Mouse (Mus musculus) liver, adult 2 months (tissue): ENCODE results near the gene Slc39a11. TPM values are rescaled to one million over a fixed set of nuclear protein-coding genes. Genes with fewer than 3 reads are reported as not detected.

Experiments used
- DNase-seq: peaks from one replicate; pipeline ENCODE4 v3.0.0-alpha.2; 2011; ENCODE audit warnings: low read depth, low spot score; ENCODE audit errors: extremely low read depth
- H3K27ac ChIP-seq: fragments of 200-500 bp; replicated peaks from 2 replicates; pipeline ENCODE4 v1.5.1; 2012; ENCODE audit warnings: low read depth, mild to moderate bottlenecking, control low read depth, inconsistent platforms, low read length; ENCODE audit not compliant: insufficient read depth
- H3K27me3 ChIP-seq: fragments of 200-500 bp; 2 replicates; pipeline ENCODE4 v1.6.1; 2012; ENCODE audit warnings: mild to moderate bottlenecking, moderate library complexity, low read length, inconsistent platforms; ENCODE audit not compliant: control insufficient read depth, insufficient read depth
- H3K36me3 ChIP-seq: fragments of 200-500 bp; 2 replicates; pipeline ENCODE4 v1.6.1; 2012; ENCODE audit warnings: low read length, inconsistent platforms; ENCODE audit not compliant: control insufficient read depth, insufficient read depth
- H3K4me1 ChIP-seq: fragments of 200-500 bp; 2 replicates; pipeline ENCODE4 v1.6.1; 2011; ENCODE audit warnings: low read length; ENCODE audit not compliant: control insufficient read depth, insufficient read depth
- H3K4me3 ChIP-seq: fragments of 200-500 bp; 2 replicates; pipeline ENCODE4 v1.5.1; 2011; ENCODE audit warnings: low read depth, mild to moderate bottlenecking, control low read depth, low read length, moderate library complexity; ENCODE audit not compliant: insufficient read depth
- H3K79me2 ChIP-seq: fragments of 200-500 bp; 2 replicates; pipeline ENCODE4 v1.6.1; 2012; ENCODE audit warnings: inconsistent platforms, mild to moderate bottlenecking, low read length, moderate library complexity; ENCODE audit not compliant: control insufficient read depth, insufficient read depth
- H3K9ac ChIP-seq: fragments of 200-500 bp; 2 replicates; pipeline ENCODE4 v1.6.1; 2012; ENCODE audit warnings: low read depth, mild to moderate bottlenecking, control low read depth, inconsistent platforms, low read length
- CTCF ChIP-seq: fragments of 200-500 bp; IDR thresholded peaks from 2 replicates; pipeline ENCODE4 v1.5.1; 2011; ENCODE audit warnings: low read depth, low read length, control low read depth
- POLR2A ChIP-seq: fragments of 200-500 bp; IDR thresholded peaks from 2 replicates; pipeline ENCODE4 v1.6.1; 2011; ENCODE audit warnings: low read length, control low read depth; ENCODE audit not compliant: insufficient read depth; ENCODE audit errors: extremely low read depth
- WGBS: fragments of 180-500 bp; shearing (Covaris S2); methylation state at CpG from one replicate; pipeline ENCODE4 v1.1.7; 2018; 5-methylcytosine and 5-hydroxymethylcytosine counted together
- polyA plus RNA-seq: library from polyadenylated mRNA; depleted of rRNA; stranded (reverse); fragments of >200 nt; gene quantifications from 2 replicates; pipeline ENCODE4 v1.2.3, GENCODE M21; 2012
- total RNA-seq: library from RNA; depleted of rRNA; stranded (reverse); fragments of >200 nt; gene quantifications from 2 replicates; pipeline ENCODE4 v1.2.3, GENCODE M21; 2014

The Slc39a11 gene
- total and polyA plus RNA-seq, 2 experiments, result 18.8 to 22.8 TPM

- H3K4me3 ChIP-seq, result no peak overlapping the region
- H3K79me2 ChIP-seq, result no peaks in the 10 kb centered on the region
- TF ChIP-seq CTCF, result no peak
- TF ChIP-seq POLR2A, result no peak
- H3K27me3 ChIP-seq, result no peaks in the 10 kb centered on the region
- DNase-seq, result no peak
- H3K9ac ChIP-seq, result no peak overlapping the region
- H3K27ac ChIP-seq, result no peak overlapping the region
- H3K4me1 ChIP-seq, result peaks cover 7% of the 10 kb centered on the region; the same call in 1 of the 2 replicates
- WGBS, result 96% methylated on average over 9 of the region's 9 CpGs
- no peaks in the 10 kb centered on the region for H3K36me3 ChIP-seq
Measured at GRCm38 (mm10) chr11:113471936-113472335, 177.9 kb downstream of the Slc39a11 start.

- Histone ChIP-seq H3K4me1 (peaks cover 7% of the 10 kb centered on the region; the same call in 1 of the 2 replicates), H3K27me3 (no peaks in the 10 kb centered on the region), H3K9ac (no peak overlapping the region), H3K4me3 (no peak overlapping the region), H3K79me2 (no peaks in the 10 kb centered on the region), H3K36me3 (no peaks in the 10 kb centered on the region), H3K27ac (no peak overlapping the region)
- WGBS, result 85% methylated on average over 17 of the region's 17 CpGs
- DNase-seq, result no peak
- no peak for TF ChIP-seq POLR2A
- no peak for TF ChIP-seq CTCF
Measured at GRCm38 (mm10) chr11:113469919-113470785, 179.7 kb downstream of the Slc39a11 start.

DNA sequence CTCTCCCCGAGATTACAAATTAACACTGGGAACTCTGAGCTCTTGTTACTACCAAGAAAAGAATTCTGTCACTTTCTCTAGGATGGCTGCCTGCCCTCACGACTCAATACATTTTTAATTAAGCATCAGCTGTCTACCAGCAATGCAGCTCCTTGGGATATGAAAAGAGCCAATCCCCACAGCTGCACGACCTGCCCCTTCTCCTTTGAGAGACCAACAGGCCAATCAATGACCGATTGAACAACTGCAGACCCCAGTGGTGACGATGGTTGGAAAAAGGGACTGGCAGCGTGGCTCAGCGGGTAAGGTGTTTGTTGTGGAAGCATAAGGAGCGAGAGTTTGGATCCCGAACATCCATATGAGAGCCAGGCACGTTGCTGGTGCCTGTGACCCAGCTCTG lies 181.9 kb downstream of the Slc39a11 start:
- DNase-seq, result no peak
- 90% methylated on average over 10 of the region's 10 CpGs for WGBS
- Histone ChIP-seq H3K79me2 (no peaks in the 10 kb centered on the region), H3K9ac (no peak overlapping the region), H3K27ac (no peak overlapping the region), H3K27me3 (no peaks in the 10 kb centered on the region), H3K4me3 (no peak overlapping the region), H3K4me1 (no peaks in the 10 kb centered on the region), H3K36me3 (peaks cover 3% of the 10 kb centered on the region; the same call in 1 of the 2 replicates)
- no peak for TF ChIP-seq CTCF
- TF ChIP-seq POLR2A, result no peak

- H3K4me3 ChIP-seq, result no peak overlapping the region
- no peaks in the 10 kb centered on the region for H3K4me1 ChIP-seq
- WGBS, result 89% methylated on average over 12 of the region's 12 CpGs
- no peak overlapping the region for H3K27ac ChIP-seq
- no peaks in the 10 kb centered on the region for H3K27me3 ChIP-seq
- DNase-seq, result no peak
- peaks cover 3% of the 10 kb centered on the region for H3K36me3 ChIP-seq
- TF ChIP-seq POLR2A (no peak), CTCF (no peak)
- no peak overlapping the region for H3K9ac ChIP-seq
- H3K79me2 ChIP-seq, result no peaks in the 10 kb centered on the region
Measured at GRCm38 (mm10) chr11:113467313-113467811, 182.5 kb downstream of the Slc39a11 start.

GRCm38 (mm10) chr11:113460118-113460517 lies 189.8 kb downstream of the Slc39a11 start:
- Histone ChIP-seq H3K4me1 (no peaks in the 10 kb centered on the region), H3K27ac (no peak overlapping the region), H3K27me3 (no peaks in the 10 kb centered on the region), H3K4me3 (no peak overlapping the region), H3K36me3 (peaks cover 7% of the 10 kb centered on the region), H3K79me2 (no peaks in the 10 kb centered on the region), H3K9ac (no peak overlapping the region)
- DNase-seq, result no peak
- TF ChIP-seq POLR2A (no peak), CTCF (no peak)
- WGBS, result 95% methylated on average over 2 of the region's 2 CpGs
